Mouse (Mus musculus) neural tube, embryonic 11.5 days (tissue): ENCODE results near the gene Foxg1. TPM values are rescaled to one million over a fixed set of nuclear protein-coding genes. Genes with fewer than 3 reads are reported as not detected.

ENCODE experiments used
- ATAC-seq: fragments of 200-750 bp; cut with Nextera tagmentation; 2 replicates; pipeline ENCODE4 v1.8.0; 2017; ENCODE audit warnings: moderate number of reproducible peaks, mild to moderate bottlenecking, moderate TSS enrichment, moderate library complexity; ENCODE audit not compliant: insufficient read depth, low FRiP score, low TSS enrichment
- DNase-seq: peaks from one replicate; pipeline ENCODE4 v3.0.0-alpha.2; 2015; ENCODE audit warnings: low spot score
- H3K27ac ChIP-seq: fragments of 300-500 bp; sonication (generic); 2 replicates; pipeline ENCODE4 v1.5.1; 2014; ENCODE audit warnings: low read depth, mild to moderate bottlenecking, low read length
- H3K27me3 ChIP-seq: fragments of 300-500 bp; sonication (generic); 2 replicates; pipeline ENCODE4 v1.6.1; 2014; ENCODE audit warnings: mild to moderate bottlenecking, low read length, mixed read lengths; ENCODE audit not compliant: control insufficient read depth, insufficient read depth
- H3K36me3 ChIP-seq: fragments of 300-500 bp; sonication (generic); 2 replicates; pipeline ENCODE4 v1.6.1; 2014; ENCODE audit warnings: mild to moderate bottlenecking, low read length, moderate library complexity, mixed read lengths; ENCODE audit not compliant: control insufficient read depth, insufficient read depth
- H3K4me1 ChIP-seq: fragments of 300-500 bp; sonication (generic); 2 replicates; pipeline ENCODE4 v1.6.1; 2014; ENCODE audit warnings: low read length, mixed read lengths; ENCODE audit not compliant: control insufficient read depth, insufficient read depth
- H3K4me2 ChIP-seq: fragments of 300-500 bp; sonication (generic); 2 replicates; pipeline ENCODE4 v1.6.1; 2014; ENCODE audit warnings: low read depth, mild to moderate bottlenecking, moderate library complexity
- H3K4me3 ChIP-seq: fragments of 300-500 bp; sonication (generic); 2 replicates; pipeline ENCODE4 v1.5.1; 2014; ENCODE audit warnings: low read depth, low read length
- H3K9ac ChIP-seq: fragments of 300-500 bp; sonication (generic); 2 replicates; pipeline ENCODE4 v1.6.1; 2014; ENCODE audit warnings: mild to moderate bottlenecking, low read length
- H3K9me3 ChIP-seq: fragments of 300-500 bp; sonication (generic); 2 replicates; pipeline ENCODE4 v1.6.1; 2016; ENCODE audit warnings: low read length; ENCODE audit not compliant: control insufficient read depth
- WGBS: fragments of 180-500 bp; shearing (Covaris S2); extraction: QIAGEN DNeasy Blood & Tissue Kit; methylation state at CpG from one replicate; pipeline ENCODE4 v1.1.7; 2014; 5-methylcytosine and 5-hydroxymethylcytosine counted together
- polyA plus RNA-seq: library from polyadenylated mRNA; unstranded; fragments of >200 nt; fragmentation: Nextera tagmentation; extraction: Ambion mirVana; gene quantifications from 2 replicates; pipeline ENCODE4 v1.2.1, GENCODE M21; 2014

The Foxg1 gene
- 0.86 and 1.2 TPM in 2 replicates for polyA plus RNA-seq

- peaks cover 89% of the 10 kb centered on the region for H3K27me3 ChIP-seq
- H3K27ac ChIP-seq = no peak within 1 kb of the TSS
- H3K9me3 ChIP-seq = no peaks in the 10 kb centered on the region
- peak within 1 kb of the TSS; percentile 36 for H3K4me2 ChIP-seq
- no peaks in the 10 kb centered on the region for H3K36me3 ChIP-seq
- no peak within 1 kb of the TSS for H3K9ac ChIP-seq
- under 1% methylated on average over 50 of the region's 61 CpGs for WGBS
- peak; percentile 53 for DNase-seq
- peak; percentile 8; the same call in 1 of the 2 replicates for ATAC-seq
- no peaks in the 10 kb centered on the region for H3K4me1 ChIP-seq
- H3K4me3 ChIP-seq = peak within 1 kb of the TSS; percentile 32
Measured at GRCm38 (mm10) chr12:49382565-49383520, at the start of gene Foxg1. Gene Foxg1, plus strand, starts transcription at chr12:49382660.

- Histone ChIP-seq H3K27me3 (no peaks in the 10 kb centered on the region), H3K4me1 (no peaks in the 10 kb centered on the region), H3K4me2 (no peak overlapping the region), H3K36me3 (no peaks in the 10 kb centered on the region), H3K27ac (no peak overlapping the region), H3K9me3 (no peaks in the 10 kb centered on the region), H3K4me3 (no peak overlapping the region), H3K9ac (no peak overlapping the region)
- ATAC-seq (no peak), DNase-seq (no peak)
- 91% methylated on average over 10 of the region's 10 CpGs for WGBS
Measured at GRCm38 (mm10) chr12:49349697-49350096, 32.8 kb upstream of the Foxg1 start.

DNA sequence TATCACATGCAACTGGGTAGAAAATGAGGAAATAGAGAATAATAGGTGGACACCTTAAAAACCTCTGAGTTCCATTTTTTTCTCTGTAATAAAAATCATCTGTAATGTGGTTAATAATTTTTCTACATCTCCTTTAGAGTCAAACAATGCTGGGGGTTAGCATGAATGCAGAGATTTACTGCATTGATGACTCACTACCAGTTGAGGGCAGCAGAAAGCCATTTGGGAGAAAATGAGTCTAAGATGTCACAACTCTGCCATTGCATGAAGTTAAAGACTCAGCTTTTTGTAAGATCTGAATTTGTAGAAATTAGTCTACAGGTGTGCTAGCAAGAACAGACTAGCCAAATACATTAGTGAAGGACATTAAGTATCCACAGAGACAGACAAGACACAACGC, 13.5 kb upstream of the Foxg1 start:
- H3K4me1 ChIP-seq = no peaks in the 10 kb centered on the region
- ATAC-seq = no peak
- no peaks in the 10 kb centered on the region for H3K9me3 ChIP-seq
- H3K4me3 ChIP-seq = no peak overlapping the region
- H3K27me3 ChIP-seq = peaks cover 26% of the 10 kb centered on the region
- 53% methylated on average over 1 of the region's 1 CpGs for WGBS
- H3K4me2 ChIP-seq = no peak overlapping the region
- H3K9ac ChIP-seq = no peak overlapping the region
- no peak overlapping the region for H3K27ac ChIP-seq
- H3K36me3 ChIP-seq = no peaks in the 10 kb centered on the region
- DNase-seq = no peak

GRCm38 (mm10) chr12:49372170-49372569, 10.3 kb upstream of the Foxg1 start:
- Histone ChIP-seq H3K27me3 (peaks cover 51% of the 10 kb centered on the region), H3K36me3 (no peaks in the 10 kb centered on the region), H3K4me2 (no peak overlapping the region), H3K27ac (no peak overlapping the region), H3K9me3 (no peaks in the 10 kb centered on the region), H3K4me1 (no peaks in the 10 kb centered on the region), H3K9ac (no peak overlapping the region), H3K4me3 (no peak overlapping the region)
- no peak for ATAC-seq
- no peak for DNase-seq

GRCm38 (mm10) chr12:49373176-49373575, 9.3 kb upstream of the Foxg1 start:
- Histone ChIP-seq H3K9me3 (no peaks in the 10 kb centered on the region), H3K36me3 (no peaks in the 10 kb centered on the region), H3K4me1 (no peaks in the 10 kb centered on the region), H3K27ac (no peak overlapping the region), H3K4me3 (no peak overlapping the region), H3K9ac (no peak overlapping the region), H3K4me2 (no peak overlapping the region), H3K27me3 (peaks cover 61% of the 10 kb centered on the region)
- DNase-seq (no peak), ATAC-seq (no peak)
- WGBS = under 1% methylated on average over 5 of the region's 5 CpGs

DNA sequence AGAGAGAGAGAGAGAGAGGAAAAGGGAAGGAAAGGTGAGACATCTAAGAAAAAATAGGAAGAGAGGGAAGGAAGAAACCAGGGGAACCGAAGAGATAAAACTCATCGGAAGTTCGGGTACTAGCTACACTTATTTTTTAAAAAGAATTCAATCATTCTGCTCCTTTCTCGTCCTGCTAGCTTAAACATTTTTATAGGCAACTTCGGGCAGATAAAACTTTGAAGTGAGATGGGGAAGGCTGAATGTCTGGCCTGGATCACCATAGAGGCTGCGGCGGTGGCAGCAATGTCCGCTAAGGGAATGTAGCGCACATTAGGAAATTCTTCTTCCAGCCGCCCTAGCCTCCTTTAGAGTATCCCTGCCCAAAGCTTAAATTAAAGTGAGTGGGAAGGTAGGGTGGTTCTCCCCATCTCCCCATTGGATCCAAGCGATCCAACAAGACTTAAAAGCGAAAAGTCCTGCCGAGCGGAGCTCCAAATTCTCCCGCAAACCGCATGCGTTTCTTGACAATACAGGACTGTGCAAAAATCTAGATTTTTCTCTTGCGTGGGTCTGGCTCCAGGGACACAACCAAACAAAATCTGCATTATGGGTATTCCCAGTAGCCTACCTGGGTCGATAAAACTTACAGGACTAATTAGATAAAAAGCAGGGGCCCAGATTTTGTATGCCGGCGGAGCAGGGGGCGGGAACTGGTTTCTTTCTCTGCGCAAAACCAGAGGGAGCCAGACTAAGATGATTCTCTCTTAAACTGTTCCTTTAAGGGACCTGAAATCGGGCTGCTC, 8.4 kb upstream of the Foxg1 start:
- under 1% methylated on average over 24 of the region's 24 CpGs for WGBS

GRCm38 (mm10) chr12:49374606-49374995, 7.9 kb upstream of the Foxg1 start:
- ATAC-seq (peak; percentile 48; the same call in 1 of the 2 replicates), DNase-seq (peak; percentile 50)
- Histone ChIP-seq H3K4me1 (no peaks in the 10 kb centered on the region), H3K27ac (no peak overlapping the region), H3K36me3 (no peaks in the 10 kb centered on the region), H3K9me3 (no peaks in the 10 kb centered on the region), H3K4me2 (peak overlapping the region; percentile 6; the same call in 1 of the 2 replicates), H3K27me3 (peaks cover 76% of the 10 kb centered on the region), H3K4me3 (no peak overlapping the region), H3K9ac (no peak overlapping the region)
- under 1% methylated on average over 14 of the region's 14 CpGs for WGBS

More for the DNA sequence above, 8.4 kb upstream of the Foxg1 start:
- H3K4me3 ChIP-seq = no peak overlapping the region
- H3K9ac ChIP-seq = no peak overlapping the region
- ATAC-seq (no peak), DNase-seq (no peak)
- H3K27ac ChIP-seq = no peak overlapping the region
- no peaks in the 10 kb centered on the region for H3K36me3 ChIP-seq
- no peaks in the 10 kb centered on the region for H3K4me1 ChIP-seq
- H3K27me3 ChIP-seq = peaks cover 70% of the 10 kb centered on the region
- H3K4me2 ChIP-seq = peak overlapping the region; percentile 6; the same call in 1 of the 2 replicates
- no peaks in the 10 kb centered on the region for H3K9me3 ChIP-seq

DNA sequence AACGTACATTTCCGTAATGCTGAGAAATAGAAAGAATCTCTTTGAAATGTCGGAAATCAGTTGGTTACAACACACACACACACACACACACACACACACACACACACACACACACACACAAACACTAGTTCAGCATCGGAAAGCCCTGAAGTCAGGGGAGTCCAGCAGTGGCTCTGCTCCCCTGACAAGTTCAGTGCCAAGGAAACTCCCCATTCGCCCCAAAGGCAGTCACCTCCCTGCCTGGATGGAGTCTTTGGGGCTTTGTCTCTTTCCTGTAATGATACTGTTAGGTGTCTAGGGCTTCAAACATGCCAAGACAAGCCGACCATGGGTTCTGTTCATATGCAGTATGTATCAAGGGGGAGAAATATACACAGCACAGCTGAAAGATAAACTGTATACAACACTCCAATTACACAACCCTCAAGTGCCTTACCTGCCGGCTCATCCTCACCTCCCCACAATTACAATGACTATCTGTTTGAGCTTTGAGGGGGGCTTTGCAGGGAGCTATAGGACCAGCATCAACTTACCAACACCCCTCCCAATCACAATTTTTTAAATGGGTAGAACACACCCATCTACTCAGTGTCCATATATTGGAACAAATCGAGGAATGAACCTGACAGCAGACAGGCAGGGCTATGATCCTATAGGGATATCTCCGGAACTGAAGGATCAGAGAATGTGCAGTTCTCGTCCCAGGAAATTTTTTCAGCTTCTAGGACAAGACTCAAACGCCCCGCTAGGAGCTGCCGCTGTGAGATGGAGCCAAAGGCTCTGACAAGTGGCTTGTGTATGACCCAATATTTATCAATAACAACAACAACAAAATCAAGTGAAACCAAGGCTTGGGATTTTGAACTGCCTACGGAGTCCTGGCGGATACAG, 6.8 kb upstream of the Foxg1 start:
- Histone ChIP-seq H3K36me3 (no peaks in the 10 kb centered on the region), H3K27ac (no peak overlapping the region), H3K4me1 (no peaks in the 10 kb centered on the region), H3K9ac (no peak overlapping the region), H3K9me3 (no peaks in the 10 kb centered on the region), H3K27me3 (peaks cover 86% of the 10 kb centered on the region), H3K4me2 (no peak overlapping the region), H3K4me3 (no peak overlapping the region)
- DNase-seq (peak; percentile 20), ATAC-seq (no peak)
- WGBS = 2% methylated on average over 15 of the region's 15 CpGs
